Mouse (Mus musculus) lung, postnatal 0 days (tissue): ENCODE results near the gene Gm13697. TPM values are rescaled to one million over a fixed set of nuclear protein-coding genes. Genes with fewer than 3 reads are reported as not detected.
"Not testable (repeated sequence)": the region's sequence is repeated elsewhere in the genome, so short reads cannot be mapped to it uniquely, and the experiment has no call there.

Source experiments
- ATAC-seq: fragments of 200-750 bp; cut with Nextera tagmentation; 2 replicates; pipeline ENCODE4 v1.8.0; 2017; ENCODE audit warnings: moderate library complexity
- DNase-seq: peaks from one replicate; pipeline ENCODE4 v3.0.0-alpha.2; 2016; ENCODE audit warnings: low spot score
- H3K27ac ChIP-seq: fragments of 300-500 bp; sonication (generic); 2 replicates; pipeline ENCODE4 v1.5.1; 2014; ENCODE audit warnings: antibody characterized with exemption, mild to moderate bottlenecking, low read length, mixed read lengths
- H3K27me3 ChIP-seq: fragments of 300-500 bp; sonication (generic); replicated peaks from 2 replicates; pipeline ENCODE4 v1.6.1; 2014; ENCODE audit warnings: low read length, mixed read lengths; ENCODE audit not compliant: insufficient read depth
- H3K36me3 ChIP-seq: fragments of 300-500 bp; sonication (generic); 2 replicates; pipeline ENCODE4 v1.6.1; 2014; ENCODE audit warnings: low read length, mixed read lengths; ENCODE audit not compliant: insufficient read depth
- H3K4me1 ChIP-seq: fragments of 300-500 bp; sonication (generic); 2 replicates; pipeline ENCODE4 v1.6.1; 2014; ENCODE audit warnings: antibody characterized with exemption, low read depth, low read length, mixed read lengths; ENCODE audit not compliant: insufficient read depth
- H3K4me2 ChIP-seq: fragments of 300-500 bp; sonication (generic); replicated peaks from 2 replicates; pipeline ENCODE4 v1.6.1; 2014; ENCODE audit warnings: low read depth, mild to moderate bottlenecking, low read length, moderate library complexity, mixed read lengths
- H3K4me3 ChIP-seq: fragments of 300-500 bp; sonication (generic); 2 replicates; pipeline ENCODE4 v1.5.1; 2014; ENCODE audit warnings: low read depth, low read length
- H3K9ac ChIP-seq: fragments of 300-500 bp; sonication (generic); replicated peaks from 2 replicates; pipeline ENCODE4 v1.6.1; 2014; ENCODE audit warnings: low read depth, mild to moderate bottlenecking
- H3K9me3 ChIP-seq: fragments of 300-500 bp; sonication (generic); 2 replicates; pipeline ENCODE4 v1.6.1; 2016; ENCODE audit warnings: low read length, mixed read lengths
- CTCF ChIP-seq: IDR thresholded peaks from 2 replicates; pipeline ENCODE4 v1.5.1; 2016; ENCODE audit warnings: antibody characterized with exemption, mild to moderate bottlenecking
- EP300 ChIP-seq: IDR thresholded peaks from 2 replicates; pipeline ENCODE4 v1.6.1; 2016; ENCODE audit warnings: antibody characterized with exemption, mild to moderate bottlenecking, control low read depth
- WGBS: fragments of 180-500 bp; shearing (Covaris S2); extraction: QIAGEN DNeasy Blood & Tissue Kit; methylation state at CpG from one replicate; pipeline ENCODE4 v1.1.7; 2014; 5-methylcytosine and 5-hydroxymethylcytosine counted together
- polyA plus RNA-seq: library from polyadenylated mRNA; unstranded; fragments of >200 nt; fragmentation: Nextera tagmentation; extraction: Ambion mirVana; gene quantifications from 2 replicates; pipeline ENCODE4 v1.2.1, GENCODE M21; 2015

Gene Gm13697
- polyA plus RNA-seq, 1 experiment from 2014 or later, result not detected

DNA sequence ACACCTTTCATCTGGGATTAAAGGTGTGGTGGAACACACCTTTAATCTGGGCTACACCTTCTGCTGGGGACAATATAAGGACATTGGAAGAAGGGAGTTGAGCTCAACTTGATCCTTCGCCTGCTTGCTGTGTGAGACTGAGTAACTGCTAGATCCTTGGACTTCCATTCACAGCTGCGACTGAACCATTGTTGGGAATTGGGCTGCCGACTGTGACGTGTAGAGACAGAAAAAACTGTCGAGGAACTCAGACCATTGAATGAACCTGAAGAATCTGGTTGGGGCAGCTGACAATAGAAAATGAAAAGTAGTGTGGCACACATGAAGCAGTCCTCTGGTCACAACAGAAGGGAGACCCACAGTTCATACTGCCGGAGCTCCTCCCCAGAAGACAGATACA lies 5.7 kb downstream of the Gm13697 start, which contains the start of gene Gm13691:
Gene Gm13691, plus strand, starts transcription at position 301 of the 400 bp plus-strand sequence.
- not testable (repeated sequence) for H3K4me1 ChIP-seq, H3K9ac ChIP-seq, H3K27ac ChIP-seq, H3K27me3 ChIP-seq, H3K4me2 ChIP-seq, H3K36me3 ChIP-seq, DNase-seq, ATAC-seq, H3K9me3 ChIP-seq, H3K4me3 ChIP-seq
- WGBS, result no CpG with 5 or more reads among the region's 6 CpGs

DNA sequence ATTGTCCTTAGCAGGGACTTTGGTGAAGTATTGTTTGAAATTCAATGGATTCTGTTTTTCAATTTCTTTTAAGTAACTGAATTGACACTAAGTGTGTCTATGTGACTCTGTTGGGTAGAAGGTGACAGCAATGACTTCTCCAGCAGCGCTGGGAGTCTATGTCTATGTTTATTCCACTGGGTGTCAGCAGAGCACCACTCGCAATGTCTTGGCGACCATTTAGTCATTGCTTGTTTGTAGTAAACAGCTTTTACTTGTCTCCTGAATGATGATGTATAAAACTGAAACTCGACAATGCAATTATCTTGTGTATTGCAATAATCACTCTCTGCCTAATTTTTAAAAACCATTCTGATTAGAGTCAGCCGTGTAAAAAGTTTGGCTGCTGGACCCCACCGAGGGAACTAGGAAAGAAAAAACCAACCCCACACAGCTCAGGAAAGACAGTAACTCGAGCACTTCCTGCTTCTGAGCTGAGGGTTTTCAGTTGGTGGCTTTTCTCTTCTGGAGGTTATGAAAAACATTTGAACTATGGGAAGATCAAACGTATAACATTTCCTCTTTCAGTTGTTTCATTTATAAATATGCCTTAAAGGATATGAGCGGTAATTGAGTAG lies 9.2 kb downstream of the Gm13697 start:
- not testable (repeated sequence) for H3K36me3 ChIP-seq, H3K27ac ChIP-seq, H3K9me3 ChIP-seq, H3K4me1 ChIP-seq, H3K9ac ChIP-seq, H3K4me3 ChIP-seq, H3K27me3 ChIP-seq
- WGBS, result 20% methylated on average over 7 of the region's 9 CpGs
- DNase-seq (peak; percentile 62), ATAC-seq (peak; percentile 67)
- peak overlapping the region; percentile 28 for H3K4me2 ChIP-seq

DNA sequence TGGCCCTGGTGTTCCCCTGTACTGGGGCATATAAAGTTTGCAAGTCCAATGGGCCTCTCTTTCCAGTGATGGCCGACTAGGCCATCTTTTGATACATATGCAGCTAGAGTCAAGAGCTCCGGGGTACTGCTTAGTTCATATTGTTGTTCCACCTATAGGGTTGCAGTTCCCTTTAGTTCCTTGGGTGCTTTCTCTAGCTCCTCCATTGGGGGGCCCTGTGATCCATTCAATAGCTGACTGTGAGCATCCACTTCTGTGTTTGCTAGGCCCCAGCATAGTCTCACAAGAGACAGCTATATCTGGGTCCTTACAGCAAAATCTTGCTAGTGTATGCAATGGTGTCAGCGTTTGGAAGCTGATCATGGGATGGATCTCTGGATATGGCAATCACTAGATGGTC lies 10.0 kb downstream of the Gm13697 start:
- H3K4me2 ChIP-seq, H3K36me3 ChIP-seq, DNase-seq, H3K27me3 ChIP-seq, H3K4me3 ChIP-seq, H3K9me3 ChIP-seq, H3K4me1 ChIP-seq, H3K9ac ChIP-seq, H3K27ac ChIP-seq, ATAC-seq: not testable (repeated sequence)
- WGBS, result no CpG with 5 or more reads among the region's 3 CpGs

DNA sequence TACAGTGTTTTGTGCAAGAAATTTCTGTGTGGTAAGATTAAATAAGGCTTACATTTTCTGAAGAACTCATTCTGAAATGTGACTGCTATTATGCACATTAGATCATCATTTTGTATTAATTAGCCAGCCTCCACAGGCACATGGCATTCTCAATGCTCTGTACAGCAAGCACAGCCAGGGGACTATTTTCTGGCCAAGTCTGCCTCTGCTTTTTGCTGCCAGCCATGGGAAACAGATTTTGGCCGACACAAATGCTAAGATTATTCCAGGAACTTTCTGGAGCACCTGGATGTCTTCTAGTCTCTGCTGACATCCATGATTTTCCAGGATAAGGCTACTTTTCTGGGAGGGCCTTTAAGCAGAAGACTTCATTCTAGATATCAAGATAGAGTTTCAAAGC lies 24.4 kb downstream of the Gm13697 start:
- H3K4me1 ChIP-seq, result no peaks in the 10 kb centered on the region
- no peaks in the 10 kb centered on the region for H3K27me3 ChIP-seq
- no peak overlapping the region for H3K4me3 ChIP-seq
- no peak for ATAC-seq
- no peak for TF ChIP-seq EP300
- no peak for DNase-seq
- H3K4me2 ChIP-seq, result no peak overlapping the region
- H3K27ac ChIP-seq, result no peak overlapping the region
- no peaks in the 10 kb centered on the region for H3K36me3 ChIP-seq
- no peak overlapping the region for H3K9ac ChIP-seq
- 37% methylated on average over 1 of the region's 1 CpGs for WGBS
- no peaks in the 10 kb centered on the region for H3K9me3 ChIP-seq

DNA sequence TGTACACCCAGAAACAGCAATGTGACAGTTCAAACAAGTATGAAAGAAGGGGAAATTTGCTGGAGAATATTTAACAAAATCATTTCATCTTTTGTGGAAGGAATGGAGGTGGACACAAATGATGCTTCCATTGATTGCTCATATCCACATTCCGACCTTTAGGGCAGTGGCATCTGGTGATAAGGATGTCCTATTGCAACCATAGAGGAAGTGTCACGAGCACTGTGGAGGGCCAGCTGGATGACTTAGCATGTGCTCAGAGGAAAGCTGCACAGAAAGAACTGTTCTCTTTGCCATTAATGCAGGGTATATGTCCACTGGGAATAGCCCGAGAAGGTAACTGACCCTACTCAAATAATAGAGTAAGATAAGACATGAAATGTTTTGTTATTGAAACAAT lies 25.3 kb downstream of the Gm13697 start:
- ATAC-seq, result no peak
- no peaks in the 10 kb centered on the region for H3K4me1 ChIP-seq
- no peak overlapping the region for H3K4me3 ChIP-seq
- no peaks in the 10 kb centered on the region for H3K36me3 ChIP-seq
- no peak overlapping the region for H3K27ac ChIP-seq
- DNase-seq, result no peak
- H3K9ac ChIP-seq, result no peak overlapping the region
- no peak for TF ChIP-seq EP300
- TF ChIP-seq CTCF, result no peak
- WGBS, result 42% methylated on average over 3 of the region's 3 CpGs
- no peak overlapping the region for H3K4me2 ChIP-seq
- H3K27me3 ChIP-seq, result no peaks in the 10 kb centered on the region
- no peaks in the 10 kb centered on the region for H3K9me3 ChIP-seq

DNA sequence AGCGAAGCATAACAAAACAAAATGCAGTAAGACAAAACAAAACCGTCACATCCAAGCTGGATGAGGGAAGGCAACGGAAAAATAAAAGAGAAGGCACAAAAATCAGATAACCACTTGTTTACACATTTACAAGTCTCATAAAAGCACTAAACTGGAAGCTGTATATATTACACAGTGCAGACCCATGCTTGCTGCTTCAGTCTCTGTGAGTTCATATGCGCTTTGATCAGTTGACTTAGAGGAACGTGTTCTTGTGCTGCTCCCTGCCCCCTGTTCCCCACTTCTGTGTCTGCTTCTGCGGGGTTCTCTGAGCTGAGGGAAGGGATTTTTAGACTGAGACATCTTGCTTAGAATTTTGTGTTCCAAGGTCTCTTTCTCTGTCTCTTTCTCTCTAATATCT lies 30.0 kb downstream of the Gm13697 start:
- no peak for DNase-seq
- H3K4me2 ChIP-seq, result no peak overlapping the region

DNA sequence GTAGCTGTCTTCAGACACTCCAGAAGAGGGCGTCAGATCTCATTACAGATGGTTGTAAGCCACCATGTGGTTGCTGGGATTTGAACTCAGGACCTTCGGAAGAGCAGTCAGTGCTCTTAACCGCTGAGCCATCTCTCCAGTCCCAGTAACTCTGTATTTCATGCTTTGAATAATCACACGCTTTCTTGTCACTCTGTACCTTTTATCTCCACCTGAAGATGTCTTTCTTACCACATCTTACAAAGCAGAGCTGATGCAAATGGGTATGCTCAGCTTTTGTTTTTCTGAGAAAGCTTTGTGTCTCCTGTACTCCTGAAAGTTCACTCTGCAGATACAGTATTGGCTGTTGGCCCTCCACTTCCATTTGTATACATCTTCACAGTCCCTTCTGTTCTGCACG lies 31.7 kb downstream of the Gm13697 start:
- H3K9ac ChIP-seq, H3K36me3 ChIP-seq, H3K27me3 ChIP-seq, H3K27ac ChIP-seq, ATAC-seq, H3K4me1 ChIP-seq, DNase-seq, H3K4me3 ChIP-seq, H3K9me3 ChIP-seq, H3K4me2 ChIP-seq: not testable (repeated sequence)
- 80% methylated on average over 4 of the region's 5 CpGs for WGBS

More for the DNA sequence above, 30.0 kb downstream of the Gm13697 start:
- WGBS, result 37% methylated on average over 6 of the region's 6 CpGs
- TF ChIP-seq EP300 (no peak), CTCF (no peak)
- H3K4me3 ChIP-seq, result no peak overlapping the region
- H3K27me3 ChIP-seq, result no peaks in the 10 kb centered on the region
- no peaks in the 10 kb centered on the region for H3K9me3 ChIP-seq
- no peak for ATAC-seq
- no peak overlapping the region for H3K27ac ChIP-seq
- H3K36me3 ChIP-seq, result no peaks in the 10 kb centered on the region
- H3K9ac ChIP-seq, result no peak overlapping the region
- peaks cover 5% of the 10 kb centered on the region; the same call in 1 of the 2 replicates for H3K4me1 ChIP-seq
